Mouse (Mus musculus): ENCODE results near the gene Zyg11b.

GRCm38 (mm10) chr4:108204629-108205028, 96.3 kb downstream of the Zyg11b start:
- TF ChIP-seq CTCF (IDR thresholded peaks at IDR 0.05) (no peak), EP300 (IDR thresholded peaks at IDR 0.05) (no peak)

All from lung, postnatal 0 days (tissue).